Mouse (Mus musculus) forebrain, embryonic 11.5 days (tissue): Measurements from ENCODE around the gene Hs6st3. TPM values are rescaled to one million over a fixed set of nuclear protein-coding genes. Genes with fewer than 3 reads are reported as not detected.

Source experiments
- ATAC-seq: fragments of 200-750 bp; cut with Nextera tagmentation; replicated peaks from 2 replicates; pipeline ENCODE4 v1.8.0; 2017; ENCODE audit warnings: moderate TSS enrichment; ENCODE audit not compliant: low FRiP score
- DNase-seq: peaks from one replicate; pipeline ENCODE4 v3.0.0-alpha.2; 2017; ENCODE audit warnings: low spot score
- H3K27ac ChIP-seq: fragments of 300-500 bp; sonication (generic); 2 replicates; pipeline ENCODE4 v1.5.1; 2014; ENCODE audit warnings: low read depth, low read length
- H3K27me3 ChIP-seq: fragments of 300-500 bp; sonication (generic); 2 replicates; pipeline ENCODE4 v1.6.1; 2014; ENCODE audit warnings: mild to moderate bottlenecking, low read length, mixed read lengths; ENCODE audit not compliant: control insufficient read depth, insufficient read depth
- H3K36me3 ChIP-seq: fragments of 300-500 bp; sonication (generic); 2 replicates; pipeline ENCODE4 v1.6.1; 2014; ENCODE audit warnings: mild to moderate bottlenecking, low read length, moderate library complexity, mixed read lengths; ENCODE audit not compliant: control insufficient read depth, insufficient read depth
- H3K4me1 ChIP-seq: fragments of 300-500 bp; sonication (generic); replicated peaks from 2 replicates; pipeline ENCODE4 v1.6.1; 2014; ENCODE audit warnings: low read length, mixed read lengths; ENCODE audit not compliant: control insufficient read depth, insufficient read depth
- H3K4me2 ChIP-seq: fragments of 300-500 bp; sonication (generic); 2 replicates; pipeline ENCODE4 v1.6.1; 2014; ENCODE audit warnings: low read depth, mild to moderate bottlenecking, low read length, moderate library complexity, mixed read lengths; ENCODE audit not compliant: severe bottlenecking
- H3K4me3 ChIP-seq: fragments of 300-500 bp; sonication (generic); 2 replicates; pipeline ENCODE4 v1.5.1; 2014; ENCODE audit warnings: low read depth, low read length
- H3K9ac ChIP-seq: fragments of 300-500 bp; sonication (generic); 2 replicates; pipeline ENCODE4 v1.6.1; 2014; ENCODE audit warnings: low read length
- H3K9me3 ChIP-seq: fragments of 300-500 bp; sonication (generic); 2 replicates; pipeline ENCODE4 v1.6.1; 2016; ENCODE audit warnings: low read length, mixed read lengths; ENCODE audit not compliant: control insufficient read depth
- WGBS: fragments of 180-500 bp; shearing (Covaris S2); extraction: QIAGEN DNeasy Blood & Tissue Kit; methylation state at CpG from one replicate; pipeline ENCODE4 v1.1.7; 2014; 5-methylcytosine and 5-hydroxymethylcytosine counted together
- polyA plus RNA-seq: library from polyadenylated mRNA; unstranded; fragments of >200 nt; fragmentation: Nextera tagmentation; extraction: Ambion mirVana; gene quantifications from 2 replicates; pipeline ENCODE4 v1.2.1, GENCODE M21; 2014

The Hs6st3 gene
- polyA plus RNA-seq, 1 experiment from 2014 or later, result not detected

DNA sequence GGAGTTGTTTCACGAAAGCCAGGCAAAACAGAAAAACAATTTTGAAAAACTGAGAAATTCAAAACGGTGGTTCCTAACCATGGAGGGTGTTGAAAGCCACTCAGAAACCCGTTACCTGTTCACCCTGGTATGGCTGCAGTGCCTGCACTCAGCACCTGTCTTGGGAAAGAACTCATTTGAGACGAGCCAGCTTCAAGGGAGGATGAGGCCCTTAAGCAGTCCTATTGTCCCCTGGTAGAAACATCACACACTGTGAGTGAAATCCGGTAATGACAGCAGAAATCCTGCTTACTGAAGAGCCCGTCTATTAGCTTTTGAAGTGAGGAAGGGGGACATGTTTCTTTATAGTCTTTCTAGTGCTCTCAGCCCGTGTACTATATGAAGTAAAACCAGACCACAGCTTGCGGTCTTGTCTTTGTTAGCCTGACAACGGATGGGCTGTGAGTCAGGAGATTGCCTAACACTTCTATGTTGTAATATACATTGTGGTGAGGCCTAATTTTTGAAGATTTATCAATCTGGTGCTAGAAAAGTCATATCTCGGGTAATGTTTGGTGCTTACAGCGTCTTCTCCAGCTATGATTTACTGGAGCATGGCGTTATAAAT is 641.9 kb downstream of the Hs6st3 start:
- H3K9ac ChIP-seq, result no peak overlapping the region
- 75% methylated on average over 12 of the region's 12 CpGs for WGBS
- no peaks in the 10 kb centered on the region for H3K36me3 ChIP-seq
- H3K4me1 ChIP-seq, result no peaks in the 10 kb centered on the region
- DNase-seq (no peak), ATAC-seq (no peak)
- H3K27me3 ChIP-seq, result no peaks in the 10 kb centered on the region
- H3K27ac ChIP-seq, result no peak overlapping the region
- H3K4me3 ChIP-seq, result no peak overlapping the region
- H3K9me3 ChIP-seq, result no peaks in the 10 kb centered on the region
- no peak overlapping the region for H3K4me2 ChIP-seq

DNA sequence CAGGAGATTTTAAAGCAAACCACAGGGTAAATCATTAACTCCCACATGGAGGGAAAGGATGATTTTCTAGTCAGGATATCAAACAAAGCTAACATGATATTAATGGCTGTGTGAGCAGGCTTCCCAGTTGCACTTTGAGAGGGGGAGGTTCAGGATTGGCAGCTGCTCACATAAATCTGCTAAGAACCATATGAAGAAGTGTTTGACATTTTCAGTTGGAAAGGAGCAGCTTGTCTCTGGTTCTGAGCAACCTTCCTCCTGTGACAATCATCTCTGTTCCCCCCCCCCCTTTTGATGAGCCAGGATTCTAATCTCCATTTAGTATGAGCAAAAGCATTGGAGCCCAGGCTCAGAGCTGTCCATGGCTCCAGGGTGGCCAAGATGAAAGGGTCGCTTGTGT is 643.0 kb downstream of the Hs6st3 start:
- 89% methylated on average over 1 of the region's 1 CpGs for WGBS
- Histone ChIP-seq H3K36me3 (no peaks in the 10 kb centered on the region), H3K9me3 (no peaks in the 10 kb centered on the region), H3K27me3 (no peaks in the 10 kb centered on the region), H3K27ac (no peak overlapping the region), H3K9ac (no peak overlapping the region), H3K4me3 (no peak overlapping the region), H3K4me2 (no peak overlapping the region), H3K4me1 (no peaks in the 10 kb centered on the region)
- no peak for ATAC-seq
- DNase-seq, result no peak

DNA sequence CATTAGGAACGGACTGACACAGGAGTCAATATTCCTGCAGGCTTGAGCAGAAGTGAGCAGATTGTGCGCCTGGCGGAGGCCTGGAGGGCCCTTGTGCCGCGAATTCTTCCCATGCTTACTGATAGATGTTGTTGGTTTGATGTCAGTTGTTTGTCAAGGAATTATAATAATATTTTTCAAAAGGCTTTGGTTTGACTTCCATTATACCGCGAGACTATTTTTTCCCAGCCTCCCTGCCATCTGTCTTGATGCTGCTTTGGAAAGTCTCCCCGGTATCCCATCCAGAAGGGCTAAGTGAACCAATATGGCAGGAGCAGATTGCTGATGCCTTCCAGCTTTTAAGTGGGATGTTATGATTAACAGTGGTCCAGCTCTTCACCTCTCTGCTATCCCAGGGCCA is 651.3 kb downstream of the Hs6st3 start:
- no peak for ATAC-seq

DNA sequence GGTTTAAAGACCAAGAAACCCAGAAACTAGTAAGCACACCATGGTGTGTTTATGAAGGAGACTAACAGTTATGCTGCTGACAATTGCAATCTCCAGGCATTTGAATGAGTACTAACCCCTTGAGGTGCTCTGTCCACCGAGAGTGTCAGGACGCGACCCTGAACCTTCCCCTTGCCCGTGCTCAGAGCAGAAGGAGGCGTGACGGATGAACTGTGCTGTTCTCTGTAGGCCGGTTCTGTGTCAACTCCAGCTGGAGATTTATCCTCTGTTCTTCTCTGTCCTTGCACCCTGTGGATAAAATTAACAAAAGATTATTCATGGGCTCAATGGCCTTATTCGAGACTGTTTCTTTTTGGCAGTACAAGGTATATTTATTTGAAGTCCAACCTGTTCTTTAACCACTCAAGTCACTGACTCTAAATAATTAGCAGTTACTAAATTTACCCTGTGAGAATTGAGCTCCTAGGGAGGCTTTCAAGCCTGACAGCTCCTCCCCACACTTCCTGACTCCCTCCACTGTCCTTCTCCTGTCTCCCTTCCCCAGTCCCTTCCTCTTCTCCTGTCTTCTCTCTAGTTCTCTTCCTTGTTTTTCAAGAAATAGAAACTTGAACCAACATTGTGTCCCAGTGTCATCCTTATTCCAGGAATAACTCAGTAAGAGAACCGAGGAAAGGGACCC is 659.2 kb downstream of the Hs6st3 start:
- no peaks in the 10 kb centered on the region for H3K4me1 ChIP-seq
- 57% methylated on average over 9 of the region's 9 CpGs for WGBS
- no peaks in the 10 kb centered on the region for H3K27me3 ChIP-seq
- H3K4me2 ChIP-seq, result no peak overlapping the region
- ATAC-seq (no peak), DNase-seq (no peak)
- H3K27ac ChIP-seq, result no peak overlapping the region
- no peaks in the 10 kb centered on the region for H3K36me3 ChIP-seq
- no peak overlapping the region for H3K4me3 ChIP-seq
- no peaks in the 10 kb centered on the region for H3K9me3 ChIP-seq
- H3K9ac ChIP-seq, result no peak overlapping the region

More for the DNA sequence above, 651.3 kb downstream of the Hs6st3 start:
- WGBS, result 96% methylated on average over 8 of the region's 8 CpGs
- no peak overlapping the region for H3K4me3 ChIP-seq
- H3K9ac ChIP-seq, result no peak overlapping the region
- no peaks in the 10 kb centered on the region for H3K4me1 ChIP-seq
- H3K36me3 ChIP-seq, result no peaks in the 10 kb centered on the region
- H3K9me3 ChIP-seq, result no peaks in the 10 kb centered on the region
- H3K27ac ChIP-seq, result no peak overlapping the region
- no peak overlapping the region for H3K4me2 ChIP-seq
- H3K27me3 ChIP-seq, result no peaks in the 10 kb centered on the region
- no peak for DNase-seq

DNA sequence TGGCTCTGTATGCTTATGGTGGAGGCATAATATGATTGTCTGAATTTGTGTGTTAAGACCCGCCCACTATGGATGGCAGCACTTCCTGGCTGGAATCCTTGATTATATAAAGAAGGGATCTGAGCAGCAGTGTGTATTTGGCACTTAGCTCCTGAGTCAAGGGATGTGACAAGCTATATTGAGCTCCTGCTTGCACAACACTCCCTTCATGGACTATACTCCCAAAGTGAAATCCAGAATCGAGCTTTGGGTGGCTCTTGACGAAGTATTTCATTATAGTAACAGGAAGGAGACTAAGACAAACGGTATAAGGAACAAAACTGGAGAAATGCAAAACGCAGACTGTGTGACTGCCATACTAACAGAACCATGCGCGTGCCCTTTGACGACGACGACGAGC is 660.4 kb downstream of the Hs6st3 start:
- Histone ChIP-seq H3K27me3 (no peaks in the 10 kb centered on the region), H3K4me1 (no peaks in the 10 kb centered on the region), H3K9ac (no peak overlapping the region), H3K27ac (no peak overlapping the region), H3K36me3 (no peaks in the 10 kb centered on the region), H3K9me3 (no peaks in the 10 kb centered on the region), H3K4me3 (no peak overlapping the region), H3K4me2 (no peak overlapping the region)
- WGBS, result 93% methylated on average over 11 of the region's 11 CpGs
- no peak for DNase-seq
- ATAC-seq, result no peak

DNA sequence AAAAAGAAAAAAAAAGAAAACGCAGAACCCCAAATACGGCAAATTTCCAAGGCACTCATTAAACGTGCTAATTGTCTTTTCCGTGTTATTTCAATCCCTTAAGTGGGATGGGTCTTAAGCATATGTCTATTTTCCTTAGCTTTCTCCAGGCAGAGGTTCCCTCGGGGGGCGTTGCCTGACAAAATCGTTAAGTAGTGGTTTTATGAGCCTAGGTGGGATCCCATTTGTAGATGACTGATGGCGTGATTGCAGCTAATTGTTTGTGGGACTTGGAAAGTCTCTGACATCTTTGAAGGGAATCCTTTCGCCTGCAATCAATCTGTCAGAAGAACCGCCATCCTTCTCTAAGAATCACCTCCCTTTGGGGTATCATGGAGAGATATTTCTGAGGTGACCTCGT is 662.7 kb downstream of the Hs6st3 start:
- H3K9me3 ChIP-seq, result no peaks in the 10 kb centered on the region
- no peaks in the 10 kb centered on the region for H3K36me3 ChIP-seq
- DNase-seq, result no peak
- no peaks in the 10 kb centered on the region for H3K4me1 ChIP-seq
- H3K9ac ChIP-seq, result no peak overlapping the region
- no peak overlapping the region for H3K4me2 ChIP-seq
- ATAC-seq, result no peak
- no peaks in the 10 kb centered on the region for H3K27me3 ChIP-seq
- no peak overlapping the region for H3K4me3 ChIP-seq
- WGBS, result 77% methylated on average over 11 of the region's 11 CpGs
- H3K27ac ChIP-seq, result no peak overlapping the region

DNA sequence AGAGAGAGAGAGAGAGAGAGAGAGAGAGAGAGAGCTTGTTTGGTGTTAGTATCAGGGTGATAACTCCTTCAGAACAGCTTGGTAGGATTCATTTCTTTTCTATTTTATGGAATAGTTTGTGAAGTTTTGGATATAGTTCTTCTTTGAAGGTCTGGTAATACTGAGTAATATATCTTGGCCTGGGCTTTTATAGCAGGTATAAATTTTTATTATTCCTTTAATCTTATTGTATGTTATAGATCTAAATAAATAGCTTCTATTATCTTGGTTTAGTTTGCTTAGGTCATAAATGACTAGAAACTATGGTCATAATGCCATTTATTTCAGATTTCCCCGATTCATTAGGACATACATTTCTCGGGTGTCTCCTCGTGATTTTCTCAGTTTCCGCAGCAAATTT is 675.8 kb downstream of the Hs6st3 start:
- no peak overlapping the region for H3K27ac ChIP-seq
- no peak overlapping the region for H3K4me2 ChIP-seq
- no peaks in the 10 kb centered on the region; the same call in 1 of the 2 replicates for H3K4me1 ChIP-seq
- no peaks in the 10 kb centered on the region for H3K36me3 ChIP-seq
- WGBS, result 95% methylated on average over 4 of the region's 4 CpGs
- ATAC-seq (no peak), DNase-seq (no peak)
- no peak overlapping the region for H3K9ac ChIP-seq
- no peaks in the 10 kb centered on the region for H3K9me3 ChIP-seq
- H3K4me3 ChIP-seq, result no peak overlapping the region
- H3K27me3 ChIP-seq, result no peaks in the 10 kb centered on the region

DNA sequence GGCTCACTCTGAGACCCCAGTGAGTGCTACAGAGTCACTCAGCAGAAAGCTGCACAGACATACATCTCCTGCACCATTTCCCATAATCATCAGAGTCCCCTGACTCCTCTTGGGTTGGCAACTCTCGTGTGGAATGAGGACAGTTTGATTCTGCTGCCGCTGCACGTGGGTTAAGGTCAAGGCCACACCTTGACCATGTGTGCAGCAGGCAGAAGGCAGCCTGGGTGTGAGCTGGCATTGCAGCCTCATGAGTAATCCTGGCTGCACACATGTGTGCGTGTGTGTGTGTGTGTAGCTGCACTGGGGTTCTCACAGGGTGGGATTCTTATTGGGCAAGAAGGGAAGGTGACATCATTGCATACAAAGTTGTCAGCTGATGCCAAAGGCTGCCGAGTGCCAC is 677.5 kb downstream of the Hs6st3 start:
- 76% methylated on average over 5 of the region's 5 CpGs for WGBS
- no peaks in the 10 kb centered on the region for H3K9me3 ChIP-seq

DNA sequence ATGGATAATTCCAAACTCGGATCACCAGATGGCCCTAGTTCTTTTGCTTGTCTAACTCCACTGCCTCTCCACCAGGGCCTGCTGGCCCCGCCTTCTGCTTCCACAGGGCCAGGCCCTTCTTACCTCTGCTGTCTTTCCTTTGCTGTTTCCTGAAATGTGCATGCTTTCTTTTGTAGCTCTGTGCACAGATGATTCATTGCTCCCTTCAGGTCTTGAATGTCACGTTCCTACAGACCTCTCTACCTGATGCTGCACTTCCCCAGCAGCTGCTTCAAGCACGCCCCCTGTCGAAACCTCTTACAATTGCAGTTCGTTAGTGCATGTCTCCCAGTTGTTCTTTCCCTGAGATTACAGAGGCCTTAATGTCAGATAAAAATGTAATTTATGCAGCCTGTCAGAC is 682.4 kb downstream of the Hs6st3 start:
- Histone ChIP-seq H3K9ac (no peak overlapping the region), H3K4me2 (no peak overlapping the region), H3K4me1 (no peaks in the 10 kb centered on the region; the same call in 1 of the 2 replicates), H3K4me3 (no peak overlapping the region), H3K9me3 (no peaks in the 10 kb centered on the region), H3K27me3 (no peaks in the 10 kb centered on the region), H3K36me3 (no peaks in the 10 kb centered on the region), H3K27ac (no peak overlapping the region)
- DNase-seq (no peak), ATAC-seq (0 out of 2 replicates have a peak, but pooled peaks have one; percentile 18)
- 56% methylated on average over 6 of the region's 6 CpGs for WGBS

More for the DNA sequence above, 677.5 kb downstream of the Hs6st3 start:
- H3K27me3 ChIP-seq, result no peaks in the 10 kb centered on the region
- H3K4me1 ChIP-seq, result no peaks in the 10 kb centered on the region; the same call in 1 of the 2 replicates
- H3K27ac ChIP-seq, result no peak overlapping the region
- no peak for DNase-seq
- H3K9ac ChIP-seq, result no peak overlapping the region
- no peak for ATAC-seq
- H3K4me2 ChIP-seq, result no peak overlapping the region
- no peak overlapping the region for H3K4me3 ChIP-seq
- H3K36me3 ChIP-seq, result no peaks in the 10 kb centered on the region
